Mouse (Mus musculus) gastrocnemius, postnatal 10 days (tissue): ENCODE measurements at regions not wholly inside any gene's neighbourhood (a gene's known extent, or its start where the extent isn't known, plus 50 kb on each side); places are given as distances from the start of the nearest gene placed in this dataset.
"Not testable (repeated sequence)": the region's sequence is repeated elsewhere in the genome, so short reads cannot be mapped to it uniquely, and the experiment has no call there.

Experiments
- DNase-seq: peaks from one replicate; pipeline ENCODE4 v3.0.0; 2021; ENCODE audit warnings: mixed read lengths

- no peak for DNase-seq
Observed at GRCm38 (mm10) chr15:31989093-31989492, 188.0 kb upstream of the Tas2r119 start.

DNA sequence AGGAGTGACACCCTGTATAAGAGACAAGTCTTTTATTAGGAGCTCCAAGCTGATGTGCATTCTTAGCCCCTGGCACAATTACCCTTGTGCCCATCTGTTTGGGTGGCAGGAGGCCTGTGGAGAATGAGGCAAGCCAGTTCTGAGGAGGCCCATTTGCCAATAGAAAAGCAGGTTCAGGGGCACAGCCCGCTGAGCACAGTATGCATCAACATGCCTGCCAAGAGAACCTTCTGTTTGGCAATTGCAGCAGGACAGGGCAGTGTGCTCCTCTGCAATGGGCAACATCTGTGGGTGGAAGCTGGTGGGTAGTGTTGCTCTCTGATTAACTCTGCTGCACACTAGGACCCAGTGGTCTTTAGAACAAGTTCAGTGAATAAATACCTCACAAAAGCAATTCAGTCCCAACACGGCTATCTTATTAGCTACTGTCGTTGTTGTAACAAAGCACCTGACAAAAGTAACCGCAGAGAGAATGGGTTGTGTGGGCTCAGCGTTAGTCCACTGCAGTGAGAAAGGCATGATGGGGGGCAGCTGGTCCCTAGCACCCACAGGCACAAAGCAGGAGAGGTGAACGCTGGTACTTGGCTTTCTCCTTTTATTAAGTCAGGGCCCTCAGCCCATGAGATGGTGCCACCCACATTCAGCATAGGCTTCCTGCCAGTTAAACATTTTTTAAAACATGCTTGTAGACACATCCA lies 187.3 kb upstream of the Tas2r119 start:
- DNase-seq: no peak

- no peak for DNase-seq
Observed at GRCm38 (mm10) chr15:31997996-31998395, 179.1 kb upstream of the Tas2r119 start.

GRCm38 (mm10) chr15:31999553-31999952 lies 177.5 kb upstream of the Tas2r119 start:
- no peak for DNase-seq

GRCm38 (mm10) chr15:32002950-32003422 lies 174.1 kb upstream of the Tas2r119 start:
- peak; percentile 9 for DNase-seq

DNA sequence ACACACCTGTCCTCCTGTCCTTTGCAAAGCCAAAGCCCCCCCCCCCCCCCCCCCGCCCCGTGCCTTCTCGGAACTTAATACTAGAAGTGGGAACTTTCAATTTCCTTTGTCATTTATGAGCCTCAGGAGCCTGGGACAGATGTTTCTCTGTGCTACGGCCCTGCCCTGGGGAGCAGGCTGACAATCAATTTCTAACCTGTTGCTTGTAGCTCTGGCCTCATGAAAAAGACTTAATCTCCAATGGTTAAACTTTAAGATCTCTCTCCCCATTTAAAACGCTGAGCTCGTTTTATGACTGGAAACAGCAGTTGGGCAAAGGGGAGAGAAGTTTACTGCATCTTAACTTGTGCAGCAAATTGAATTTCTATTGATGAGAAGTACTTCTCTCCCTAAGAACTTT lies 173.6 kb upstream of the Tas2r119 start:
- no peak for DNase-seq

DNA sequence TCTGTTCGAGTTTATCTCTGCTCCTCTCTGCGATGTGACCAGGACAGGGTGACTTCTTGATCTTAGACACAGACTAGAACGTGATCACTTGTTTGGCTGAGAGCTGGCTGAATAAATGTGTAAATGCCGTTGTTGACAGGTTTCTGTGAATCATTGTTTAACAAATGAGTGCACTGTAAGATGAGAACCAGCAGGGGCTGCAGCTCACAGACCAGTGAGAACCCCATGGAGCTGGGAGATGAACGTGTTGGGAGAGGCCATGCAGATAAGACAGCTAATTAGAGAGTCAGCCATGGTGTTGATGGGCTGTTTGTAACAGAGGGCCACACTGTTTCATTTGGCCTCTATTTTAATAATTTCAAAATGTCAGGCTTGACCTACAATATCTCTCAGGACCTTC lies 171.1 kb upstream of the Tas2r119 start:
- DNase-seq: no peak

GRCm38 (mm10) chr15:32009818-32010217 lies 167.3 kb upstream of the Tas2r119 start:
- DNase-seq: no peak

DNA sequence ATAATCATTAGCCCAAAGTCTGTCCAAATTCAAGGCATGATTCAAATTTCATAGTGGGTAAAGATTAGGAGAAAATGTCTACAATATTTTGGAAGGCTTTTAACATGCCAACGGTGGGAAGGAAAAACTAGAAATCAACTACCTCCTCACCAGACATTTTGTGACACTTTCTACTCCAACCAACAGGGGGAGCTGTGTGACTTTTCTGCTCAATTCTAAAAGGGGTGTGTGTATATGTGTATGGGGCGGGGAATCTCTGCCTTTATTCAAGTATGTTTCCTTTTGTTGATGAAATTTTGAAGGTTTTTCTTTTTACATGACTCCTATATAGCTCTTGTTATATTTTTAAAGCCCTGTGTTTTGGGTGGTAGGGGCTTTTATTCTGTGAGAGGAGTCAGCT lies 165.0 kb upstream of the Tas2r119 start:
- DNase-seq: peak; percentile 27

DNA sequence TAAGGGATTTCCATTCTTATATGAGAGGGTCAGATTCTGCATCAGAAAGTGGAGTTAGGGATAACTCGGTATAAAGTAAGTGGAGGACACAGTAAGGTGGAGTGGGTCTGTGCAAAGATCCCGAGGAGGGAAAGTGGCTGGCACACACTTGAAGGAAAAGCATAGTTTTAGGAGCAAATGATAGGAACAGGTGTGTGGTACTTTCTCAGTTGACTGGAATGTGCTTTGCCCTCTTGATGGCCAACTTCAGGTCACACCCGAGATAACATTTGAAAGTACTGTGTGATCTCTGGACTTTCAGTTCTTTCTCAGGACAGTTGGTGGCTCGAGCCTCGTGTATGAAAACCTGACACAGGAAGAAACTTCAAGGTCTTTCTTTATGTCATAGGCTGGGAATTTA lies 164.3 kb upstream of the Tas2r119 start:
- DNase-seq: no peak

DNA sequence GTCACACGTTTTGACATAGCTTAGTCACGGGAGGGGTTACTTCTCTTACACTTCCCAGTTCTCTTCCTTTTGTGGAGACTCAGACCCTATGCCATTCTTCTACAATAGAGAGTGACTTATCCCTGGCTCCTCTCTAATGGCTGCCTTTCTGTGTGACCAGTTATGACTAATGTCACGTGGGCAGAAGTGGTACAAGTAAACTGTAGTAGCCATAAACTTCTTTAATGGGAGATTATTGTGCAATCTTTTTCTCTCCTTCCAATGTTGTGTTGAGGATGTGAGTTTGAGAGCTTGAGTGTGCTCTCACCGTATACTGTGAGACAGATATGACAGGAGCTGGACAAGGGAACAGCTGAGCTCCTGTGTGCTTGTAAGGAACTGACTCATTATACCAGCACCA lies 161.9 kb upstream of the Tas2r119 start:
- no peak for DNase-seq

DNA sequence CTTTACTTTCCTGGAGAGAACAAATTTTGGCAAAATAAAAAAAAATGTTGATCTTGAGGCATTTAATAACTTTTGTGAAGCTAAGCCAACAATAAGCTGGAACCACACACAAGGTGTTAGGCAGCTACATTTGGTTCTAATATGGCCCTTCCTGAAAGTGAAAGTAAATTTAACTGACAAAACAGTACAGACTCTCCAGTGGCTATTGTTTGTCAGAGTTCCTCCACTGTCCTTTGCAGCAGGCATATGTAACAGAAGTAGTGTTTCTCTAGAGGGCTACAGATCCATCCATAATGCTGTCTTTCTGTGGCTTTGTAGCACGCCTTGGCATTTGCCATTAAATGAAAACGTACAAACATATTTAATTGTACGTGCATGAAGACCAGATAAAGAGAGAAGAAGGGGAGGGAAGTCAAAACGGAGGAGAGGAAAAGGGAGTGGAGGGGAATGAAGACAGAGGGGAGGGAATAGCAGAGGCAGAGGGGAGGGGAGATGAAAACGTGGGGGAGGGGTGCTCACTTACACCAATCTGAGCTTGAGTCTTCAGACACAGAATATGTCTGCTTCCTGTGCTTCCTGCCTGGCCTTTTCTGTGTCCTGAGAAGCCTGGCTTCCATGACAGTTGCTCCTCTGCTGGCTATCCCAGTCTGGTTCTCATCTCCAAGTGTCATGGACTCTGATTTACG lies 156.6 kb upstream of the Tas2r119 start:
- no peak for DNase-seq

- DNase-seq: no peak
Observed at GRCm38 (mm10) chr15:32021009-32021602, 156.0 kb upstream of the Tas2r119 start.

GRCm38 (mm10) chr15:32034091-32034490 lies 143.0 kb upstream of the Tas2r119 start:
- DNase-seq: no peak

DNA sequence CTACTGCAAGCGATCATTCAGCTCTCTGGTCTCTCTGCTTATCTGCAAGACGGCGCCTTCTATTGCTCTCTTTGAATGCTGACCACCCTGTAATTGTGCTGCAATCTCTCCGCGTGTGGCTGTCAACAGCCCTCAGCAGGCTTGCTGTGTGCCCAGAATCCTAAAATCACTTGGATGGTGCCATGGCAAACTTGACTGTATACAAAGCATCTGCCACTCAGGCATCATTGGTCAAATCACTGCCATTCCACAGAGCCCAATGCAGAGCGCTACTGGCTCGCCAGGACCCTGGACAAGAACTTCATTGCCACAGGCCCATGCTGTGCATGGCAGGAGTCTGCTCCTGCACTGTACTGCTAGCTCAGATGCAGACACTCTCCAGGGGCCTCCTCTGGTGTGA lies 142.3 kb upstream of the Tas2r119 start:
- no peak for DNase-seq

GRCm38 (mm10) chr15:32041764-32042163 lies 135.3 kb upstream of the Tas2r119 start:
- DNase-seq: no peak

- DNase-seq: peak; percentile 11
Observed at GRCm38 (mm10) chr15:32042173-32042572, 134.9 kb upstream of the Tas2r119 start.

GRCm38 (mm10) chr15:32042589-32042988 lies 134.5 kb upstream of the Tas2r119 start:
- DNase-seq: no peak

DNA sequence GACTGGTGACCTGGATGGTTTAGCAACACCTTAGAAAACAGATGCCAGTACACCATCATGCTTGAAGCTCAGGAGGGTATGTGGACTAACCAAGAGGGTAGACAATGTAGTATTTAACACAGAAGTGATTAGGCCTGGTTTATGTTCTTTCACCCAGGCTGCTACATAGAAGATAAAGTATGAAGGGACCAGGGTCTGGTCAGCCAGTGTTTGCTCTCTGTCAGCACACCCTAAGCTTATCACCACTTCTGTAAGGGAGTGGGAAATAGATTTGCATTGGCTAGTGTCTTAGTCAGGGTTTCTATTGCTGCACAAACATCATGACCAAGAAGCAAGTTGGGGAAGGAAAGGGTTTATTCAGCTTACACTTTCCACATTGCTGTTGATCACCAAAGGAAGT lies 133.9 kb upstream of the Tas2r119 start:
- DNase-seq: no peak

DNA sequence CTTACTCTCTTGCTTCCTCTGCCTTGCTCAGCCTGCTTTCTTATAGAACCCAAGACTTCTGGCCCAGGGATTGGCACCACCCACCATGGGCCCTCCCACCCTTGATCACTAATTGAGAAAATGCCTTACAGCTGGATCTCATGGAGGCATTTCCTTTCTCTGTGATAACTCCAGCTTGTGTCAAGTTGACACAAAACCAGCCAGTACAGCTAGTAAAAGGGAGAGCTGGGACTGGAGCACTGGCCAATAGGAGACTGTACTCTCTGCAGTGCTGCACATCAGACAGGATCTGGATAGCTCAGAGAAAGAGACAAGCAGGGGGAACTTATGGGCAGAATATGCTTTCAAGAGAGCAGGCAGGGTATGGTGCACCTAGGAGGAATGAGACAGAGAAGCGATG lies 133.4 kb upstream of the Tas2r119 start:
- DNase-seq: not testable (repeated sequence)

DNA sequence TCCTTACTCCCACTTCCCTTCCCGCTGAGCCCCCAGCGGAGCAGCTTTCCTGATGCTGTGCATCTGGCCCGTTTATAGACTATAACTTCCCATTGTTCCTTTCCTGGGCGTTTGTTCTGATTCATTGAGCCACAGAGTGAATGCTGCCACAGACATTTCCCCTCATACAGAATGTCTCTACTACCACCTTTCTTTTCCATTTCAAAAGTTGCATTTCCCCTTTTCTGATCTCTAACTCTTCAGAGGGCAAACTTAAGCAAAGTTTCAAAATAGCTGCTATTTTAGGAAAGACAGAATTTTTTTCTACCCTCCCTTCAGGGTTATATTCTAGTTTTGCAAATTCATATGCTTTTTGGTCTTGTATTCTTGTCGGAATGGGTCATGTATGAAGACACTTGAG lies 128.3 kb upstream of the Tas2r119 start:
- no peak for DNase-seq

DNA sequence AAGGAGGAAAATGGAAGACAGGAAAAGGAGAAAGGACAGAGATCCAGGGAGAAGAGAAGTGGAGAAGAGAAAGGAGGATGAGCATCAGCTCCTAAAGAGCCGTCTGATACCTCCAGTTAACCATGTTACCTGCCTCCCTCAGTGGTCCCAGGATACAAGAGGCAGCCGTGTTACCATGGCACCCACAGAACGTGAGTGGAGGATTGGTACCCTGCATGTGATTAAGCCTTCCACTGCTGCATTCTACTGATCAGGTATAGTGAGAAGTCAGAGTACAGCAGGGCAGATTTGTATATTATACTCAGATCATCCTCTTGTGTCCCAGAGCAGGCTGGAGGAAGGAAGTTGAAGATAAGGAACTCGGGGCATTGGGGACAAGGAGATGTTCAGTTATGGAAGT lies 115.5 kb upstream of the Tas2r119 start:
- no peak for DNase-seq

DNA sequence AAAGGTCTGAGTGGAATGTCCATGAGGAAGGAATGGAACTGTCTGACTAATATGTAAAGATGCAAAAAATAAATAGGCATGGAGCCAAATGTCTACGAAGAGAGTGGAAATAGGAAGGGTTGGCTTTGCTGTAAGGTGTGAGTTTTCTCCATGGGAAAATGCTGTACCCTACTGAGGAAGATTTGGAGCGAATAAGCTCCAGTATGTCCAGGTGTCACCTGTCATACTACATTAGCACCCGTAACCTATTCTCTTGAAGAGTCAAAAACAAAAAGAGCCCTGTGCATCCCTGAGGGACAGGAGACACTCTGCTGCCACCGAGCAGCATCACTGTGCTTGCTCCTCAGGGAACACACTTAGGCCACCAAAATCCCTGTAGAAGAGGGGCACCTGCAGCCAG lies 95.0 kb upstream of the Tas2r119 start:
- DNase-seq: no peak

DNA sequence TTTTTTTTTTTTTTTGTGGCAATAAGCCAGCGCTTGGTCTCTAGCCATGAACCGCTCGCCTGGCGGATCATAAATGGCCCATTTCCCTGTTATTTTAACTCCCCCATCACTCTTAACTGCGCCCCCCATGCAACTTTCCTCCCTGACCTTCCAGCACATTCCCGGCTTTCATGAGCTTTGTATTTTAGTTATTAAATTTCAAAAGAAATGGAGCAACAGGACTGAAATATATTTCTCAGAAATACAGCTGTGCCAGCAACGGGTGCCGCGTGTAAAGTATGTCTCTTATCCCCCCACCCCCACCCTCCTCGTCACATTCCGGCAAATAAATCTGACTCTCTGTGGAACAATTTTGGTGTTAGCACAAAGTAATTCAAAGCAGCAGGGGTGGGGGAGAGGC lies 83.2 kb upstream of the Tas2r119 start:
- no peak for DNase-seq
